ENCODE assay signal across 8 mouse cellular contexts in genomic region chr2:62440802-62441544, GRCm38 (mm10). TPM values are rescaled to one million over a fixed set of nuclear protein-coding genes. Genes with fewer than 3 reads are reported as not detected.
DNase-seq lines count a peak whose midpoint lies in the region; TF ChIP-seq lines count a peak whose summit lies in the region.

No protein-coding gene starts in this region.

- in situ Hi-C loops in CH12.LX (cut with MboI; ENCODE audit: low pct_ligation_motif_present, low pct_unique_long_range_greater_than_20kb, low sequenced_read_pairs): no loop called here

- peaks cover 0 to 21% of the 10 kb centered on the region in 2 experiments; a peak in 2 of 4 replicates for H3K4me1 ChIP-seq in CH12.LX (ENCODE audit: control insufficient read depth in 1 of 2, insufficient read depth in 2 of 2)
- peaks cover 2% of the 10 kb centered on the region; the same call in 1 of the 2 replicates for H3K4me1 ChIP-seq in bone marrow, adult 2 months (ENCODE audit: control insufficient read depth, insufficient read depth, low read length)
- peaks cover 5% of the 10 kb centered on the region; the same call in 1 of the 2 replicates for H3K4me1 ChIP-seq in heart, embryonic 10.5 days

- peak; percentile 78 for TF ChIP-seq EP300 in CH12.LX (IDR thresholded peaks at IDR 0.05; ENCODE audit: low read length)

- peak overlapping the region; percentile 50 for H3K9ac ChIP-seq in CH12.LX (ENCODE audit: insufficient read depth, low read depth)

- dilution Hi-C loops in CH12.LX (cut with MboI; ENCODE audit: extremely low pct_ligation_motif_present, extremely low pct_unique_long_range_greater_than_20kb, low sequenced_read_pairs): no loop called here

- peak overlapping the region; percentile 54 to 68 (median 61) for H3K4me3 ChIP-seq in CH12.LX (replicated peaks in 1 of 3; ENCODE audit: low read depth in 2 of 3, low read length in 2 of 3, poor library complexity in 1 of 3)
- H3K4me3 ChIP-seq in bone marrow, adult 2 months (replicated peaks; ENCODE audit: control insufficient read depth, low read depth, low read length): peak overlapping the region; percentile 59
- H3K4me3 ChIP-seq in heart, embryonic 10.5 days: peak overlapping the region; percentile 45

- peaks cover 0 to 2% of the 10 kb centered on the region in 2 experiments for H3K36me3 ChIP-seq in CH12.LX (replicated peaks in 1 of 2; ENCODE audit: control insufficient read depth in 1 of 2, insufficient read depth in 1 of 2, low read length in 1 of 2)
- no peaks in the 10 kb centered on the region for H3K36me3 ChIP-seq in heart, embryonic 10.5 days

- no peaks in the 10 kb centered on the region for H3K79me2 ChIP-seq in CH12.LX (replicated peaks; ENCODE audit: control insufficient read depth, extremely low read depth, insufficient read depth, poor library complexity, severe bottlenecking)

- TF ChIP-seq RAD21 in CH12.LX (IDR thresholded peaks at IDR 0.05; ENCODE audit: low read depth, low read length): no peak; the same call in none of the 2 replicates

- DNase-seq in CH12.LX (ENCODE audit: extremely low read depth) (peak; percentile 90), liver (peak; percentile 80)
- DNase-seq in heart, embryonic 10.5 days (ENCODE audit: low spot score): peak; percentile 88
- peak; percentile 68 for DNase-seq in skeletal muscle tissue, adult 2 months (ENCODE audit: low read depth, low spot score)
- no peak for DNase-seq in right cerebral cortex, postnatal 10 days (ENCODE audit: low spot score in 2 of 2)
- DNase-seq in urinary bladder, adult 2 months (ENCODE audit: low spot score): no peak
- no peak for DNase-seq in ovary, postnatal 14 days (ENCODE audit: low spot score)

- TF ChIP-seq POLR2A in CH12.LX (IDR thresholded peaks at IDR 0.05; ENCODE audit: low read depth, low read length): peak; percentile 89
- TF ChIP-seq POLR2A in bone marrow, adult 2 months (IDR thresholded peaks at IDR 0.05; ENCODE audit: borderline replicate concordance, control insufficient read depth, low read depth, low read length): peak; percentile 34; the same call in 1 of the 2 replicates

- peak overlapping the region; percentile 91 for H3K27ac ChIP-seq in CH12.LX (ENCODE audit: insufficient read depth, low read depth)
- H3K27ac ChIP-seq in bone marrow, adult 2 months (ENCODE audit: control insufficient read depth, insufficient read depth, low read depth, low read length, poor library complexity): peak overlapping the region; percentile 77
- H3K27ac ChIP-seq in heart, embryonic 10.5 days: peak overlapping the region; percentile 67

- no peaks in the 10 kb centered on the region for H3K27me3 ChIP-seq in CH12.LX (replicated peaks)
- no peaks in the 10 kb centered on the region for H3K27me3 ChIP-seq in heart, embryonic 10.5 days (ENCODE audit: insufficient read depth, poor library complexity, severe bottlenecking)

- no peaks in the 10 kb centered on the region for H3K9me3 ChIP-seq in CH12.LX (replicated peaks; ENCODE audit: low read length)
- no peaks in the 10 kb centered on the region for H3K9me3 ChIP-seq in heart, embryonic 10.5 days

- H3K4me2 ChIP-seq in CH12.LX (ENCODE audit: insufficient read depth, low read depth, poor library complexity, severe bottlenecking): peak overlapping the region; percentile 29

- no peak for TF ChIP-seq CTCF in CH12.LX (conservative IDR thresholded peaks at IDR 0.05 in 1 of 2, IDR thresholded peaks at IDR 0.05 in 1 of 2; ENCODE audit: low read depth in 2 of 2, low read length in 2 of 2)
- TF ChIP-seq CTCF in bone marrow, adult 2 months (IDR thresholded peaks at IDR 0.05; ENCODE audit: control insufficient read depth, insufficient read depth, low read length): no peak

- 6% methylated on average over 13 of the region's 13 CpGs for WGBS in bone marrow, adult 2 months
- 40% methylated on average over 13 of the region's 13 CpGs for WGBS in heart, embryonic 10.5 days

TF ChIP-seq in CH12.LX, 34 proteins besides CTCF, POLR2A, EP300 and RAD21:
- TF ChIP-seq TBP (conservative IDR thresholded peaks at IDR 0.05; ENCODE audit: low read depth, low read length): peak; percentile 81; the same call in 1 of the 2 replicates
- peak; percentile 40; the same call in 1 of the 2 replicates for TF ChIP-seq MEF2A (IDR thresholded peaks at IDR 0.05; ENCODE audit: borderline replicate concordance, low read depth, low read length)
- no peak for TF ChIP-seq UBTF (IDR thresholded peaks at IDR 0.05; ENCODE audit: low read depth, low read length)
- TF ChIP-seq CHD1 (IDR thresholded peaks at IDR 0.05; ENCODE audit: low read depth, low read length): no peak
- TF ChIP-seq MAZ (IDR thresholded peaks at IDR 0.05; ENCODE audit: low read depth, low read length): peak; percentile 16; the same call in 1 of the 2 replicates
- no peak for TF ChIP-seq USF2 (conservative IDR thresholded peaks at IDR 0.05; ENCODE audit: low read depth, low read length)
- TF ChIP-seq USF1 (IDR thresholded peaks at IDR 0.05; ENCODE audit: low read depth, low read length): no peak
- peak; percentile 10; the same call in 1 of the 2 replicates for TF ChIP-seq HCFC1 (IDR thresholded peaks at IDR 0.05; ENCODE audit: low read depth, low read length)
- no peak for TF ChIP-seq ZNF384 (IDR thresholded peaks at IDR 0.05; ENCODE audit: low read depth, low read length)
- TF ChIP-seq BHLHE40 (IDR thresholded peaks at IDR 0.05; ENCODE audit: low read depth, low read length): no peak
- TF ChIP-seq KAT2A (IDR thresholded peaks at IDR 0.05; ENCODE audit: insufficient replicate concordance, low read length): no peak
- peak; percentile 70; the same call in 1 of the 2 replicates for TF ChIP-seq MXI1 (IDR thresholded peaks at IDR 0.05; ENCODE audit: low read depth, low read length)
- TF ChIP-seq POLR2AphosphoS2 (IDR thresholded peaks at IDR 0.05; ENCODE audit: low read depth, low read length): no peak
- no peak for TF ChIP-seq MAFK (IDR thresholded peaks at IDR 0.05; ENCODE audit: insufficient replicate concordance, low read length)
- peak; percentile 98 for TF ChIP-seq MYC (IDR thresholded peaks at IDR 0.05; ENCODE audit: low read depth, low read length)
- peak; percentile 90 for TF ChIP-seq CHD2 (IDR thresholded peaks at IDR 0.05; ENCODE audit: low read length)
- TF ChIP-seq NELFE (IDR thresholded peaks at IDR 0.05; ENCODE audit: low read depth, low read length): peak; percentile 82
- TF ChIP-seq ZKSCAN1 (IDR thresholded peaks at IDR 0.05; ENCODE audit: borderline replicate concordance, low read depth, low read length): no peak
- no peak for TF ChIP-seq ZC3H11A (IDR thresholded peaks at IDR 0.05; ENCODE audit: low read depth, low read length)
- no peak for TF ChIP-seq GABPA (IDR thresholded peaks at IDR 0.05; ENCODE audit: insufficient replicate concordance, low read depth, low read length)
- no peak for TF ChIP-seq SMC3 (IDR thresholded peaks at IDR 0.05; ENCODE audit: low read depth, low read length)
- no peak for TF ChIP-seq NRF1 (IDR thresholded peaks at IDR 0.05; ENCODE audit: low read depth, low read length)
- TF ChIP-seq E2F4 (IDR thresholded peaks at IDR 0.05; ENCODE audit: insufficient replicate concordance, low read depth, low read length): no peak
- TF ChIP-seq ZMIZ1 (IDR thresholded peaks at IDR 0.05; ENCODE audit: low read depth, low read length): peak; percentile 71
- no peak for TF ChIP-seq PAX5 (IDR thresholded peaks at IDR 0.05; ENCODE audit: low read length)
- TF ChIP-seq TCF12 (IDR thresholded peaks at IDR 0.05; ENCODE audit: low read depth, low read length): peak; percentile 46; the same call in 1 of the 2 replicates
- peak; percentile 92 for TF ChIP-seq ETS1 (conservative IDR thresholded peaks at IDR 0.05; ENCODE audit: low read depth, low read length)
- TF ChIP-seq RCOR1 (conservative IDR thresholded peaks at IDR 0.05; ENCODE audit: low read depth, low read length): no peak
- peak; percentile 81 for TF ChIP-seq SIN3A (IDR thresholded peaks at IDR 0.05; ENCODE audit: low read length)
- TF ChIP-seq JUN (IDR thresholded peaks at IDR 0.05; ENCODE audit: insufficient read depth, low read depth, low read length): no peak
- TF ChIP-seq IRF4 (IDR thresholded peaks at IDR 0.05; ENCODE audit: low read depth, low read length): peak; percentile 83
- TF ChIP-seq ELF1 (IDR thresholded peaks at IDR 0.05; ENCODE audit: low read depth, low read length): peak; percentile 69
- TF ChIP-seq MAX (IDR thresholded peaks at IDR 0.05; ENCODE audit: low read length): peak; percentile 93
- no peak for TF ChIP-seq JUND (conservative IDR thresholded peaks at IDR 0.05; ENCODE audit: low read depth, low read length)

RNA-seq across cellular contexts. Expression of gene Dpp4, which starts 28.9 kb away (rescaled TPM):
- total RNA-seq in CH12.LX (2012; rRNA removed) (2.4 and 3.6 TPM in 2 replicates), CH12.LX (2014; rRNA removed) (0.04 and 0.08 TPM in 2 replicates)
- polyA plus RNA-seq in CH12.LX (2012; ENCODE audit: insufficient read length, low read depth): 0.29 and 0.61 TPM in 2 replicates
- 6.1 and 8.0 TPM in 2 replicates for polyA plus RNA-seq in bone marrow, adult 2 months (2011; ENCODE audit: insufficient read depth, insufficient read length, low replicate concordance, missing spikeins)
- polyA plus RNA-seq in heart, embryonic 10.5 days (2016; fragmentation: Nextera tagmentation; extraction: Ambion mirVana): 8.7 and 11.8 TPM in 2 replicates
- polyA plus RNA-seq in urinary bladder, adult 2 months (2012; rRNA removed): 3.6 and 5.7 TPM in 2 replicates

RNA-seq across cellular contexts. Expression of gene Gcg, which starts 42.5 kb away (rescaled TPM):
- total RNA-seq in CH12.LX (2012; rRNA removed) (0.13 and 0.17 TPM in 2 replicates), CH12.LX (2014; rRNA removed) (0.31 TPM in 1 of 2 replicates, not detected in the other)
- polyA plus RNA-seq in CH12.LX (2012; ENCODE audit: insufficient read length, low read depth): 0.38 TPM in 1 of 2 replicates, not detected in the other
- polyA plus RNA-seq in bone marrow, adult 2 months (2011; ENCODE audit: insufficient read depth, insufficient read length, low replicate concordance, missing spikeins): not detected in 2 replicates
- polyA plus RNA-seq in heart, embryonic 10.5 days (2016; fragmentation: Nextera tagmentation; extraction: Ambion mirVana): 5.9 TPM in 1 of 2 replicates, not detected in the other
- not detected in 2 replicates for polyA plus RNA-seq in urinary bladder, adult 2 months (2012; rRNA removed)

Comparison
In these comparisons a context has a peak if more than half of its experiments do, and no peak if none do; other contexts are left out.
1. DNase-seq: peak in CH12.LX (single experiment), heart, embryonic 10.5 days (single experiment), liver (single experiment) and skeletal muscle tissue, adult 2 months (single experiment); none in right cerebral cortex, postnatal 10 days (0 of 2), urinary bladder, adult 2 months (single experiment) and ovary, postnatal 14 days (single experiment).
2. Peak in every context shown above with its lines, with median percentiles within 50 percentile points of each other: H3K27ac ChIP-seq and H3K4me3 ChIP-seq.